Mouse (Mus musculus): Measurements from ENCODE around the gene Tcl1b1.
"Not testable (repeated sequence)": the region's sequence is repeated elsewhere in the genome, so short reads cannot be mapped to it uniquely, and the experiment has no call there.

DNA sequence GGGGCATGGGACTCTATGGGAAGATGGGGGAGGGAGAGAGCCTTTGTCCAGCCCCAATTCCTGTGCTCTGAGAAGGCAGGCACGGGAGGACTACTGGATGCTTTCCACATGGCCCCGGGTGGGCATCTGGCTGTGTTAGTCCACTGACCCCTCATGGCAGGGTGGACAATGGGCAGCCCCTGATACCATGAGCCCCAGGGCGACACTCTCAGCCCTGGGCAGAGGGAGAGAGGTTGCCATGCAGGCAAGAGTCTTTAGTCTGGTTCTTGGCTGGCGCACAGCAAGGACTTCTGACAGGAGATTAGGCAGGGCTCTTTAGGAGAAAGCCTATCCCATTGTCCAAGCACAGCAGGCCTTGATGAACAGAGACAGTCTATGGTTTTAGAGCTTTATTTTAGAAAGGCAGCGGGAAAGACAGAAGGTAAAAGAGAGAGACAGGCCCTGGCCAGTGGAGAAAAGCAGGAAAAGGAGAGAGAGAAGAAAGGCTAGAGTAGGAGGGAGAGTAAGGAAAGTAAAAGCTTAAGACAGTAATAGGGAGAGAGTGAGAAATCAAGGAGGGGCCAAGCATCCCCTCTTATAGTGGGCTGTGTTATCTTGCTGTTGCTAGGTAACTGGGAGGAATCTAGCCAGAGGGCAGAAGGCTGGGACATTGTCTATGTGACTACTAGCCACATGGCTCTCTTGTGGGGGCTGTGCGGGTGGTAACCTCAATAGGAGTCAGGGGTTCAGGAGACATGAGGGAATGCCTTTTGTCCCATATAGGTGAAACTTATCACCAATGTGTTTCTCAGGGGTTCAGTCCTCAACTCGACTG, 40.4 kb downstream of the Tcl1b1 start:
- TF ChIP-seq CTCF (IDR thresholded peaks at IDR 0.05; ENCODE audit: extremely low read depth, insufficient read depth, insufficient read length, insufficient replicate concordance); POLR2A (IDR thresholded peaks at IDR 0.05; ENCODE audit: low read depth, low read length): not testable (repeated sequence)

All from spleen, adult 2 months (tissue).